Mouse (Mus musculus) G1E (cell line): ENCODE measurements around the gene Olfr955. TPM values are rescaled to one million over a fixed set of nuclear protein-coding genes. Genes with fewer than 3 reads are reported as not detected.

Experiments used
- ATAC-seq: 2 replicates; pipeline ENCODE4 v1.8.0; 2016; ENCODE audit warnings: mild to moderate bottlenecking; ENCODE audit not compliant: insufficient number of reproducible peaks, poor library complexity, low FRiP score, severe bottlenecking; ENCODE audit errors: extremely low read depth
- DNase-seq: peaks from one replicate; pipeline ENCODE4 v3.0.0; 2012; ENCODE audit warnings: low spot score
- H3K27me3 ChIP-seq: 2 replicates; pipeline ENCODE4 v1.6.1; 2012; ENCODE audit warnings: mild to moderate bottlenecking, low read length, inconsistent platforms; ENCODE audit not compliant: insufficient read depth
- H3K36me3 ChIP-seq: replicated peaks from 2 replicates; pipeline ENCODE3; 2012; ENCODE audit warnings: mild to moderate bottlenecking, inconsistent platforms
- H3K4me1 ChIP-seq: 2 replicates; pipeline ENCODE4 v1.6.1; 2012; ENCODE audit warnings: low read depth, low read length, inconsistent platforms, mixed read lengths; ENCODE audit not compliant: insufficient read depth
- H3K4me3 ChIP-seq: 2 replicates; pipeline ENCODE4 v1.5.1; 2012; ENCODE audit warnings: low read depth, mild to moderate bottlenecking, inconsistent platforms, low read length, moderate library complexity, mixed read lengths
- H3K9me3 ChIP-seq: replicated peaks from 2 replicates; pipeline ENCODE4 v1.6.1; 2012; ENCODE audit warnings: inconsistent platforms
- CTCF ChIP-seq: IDR thresholded peaks from 2 replicates; pipeline ENCODE4 v1.5.1; 2012; ENCODE audit warnings: low read depth, low read length, inconsistent platforms, mixed read lengths
- GATA1 ChIP-seq: IDR thresholded peaks from 2 replicates; pipeline ENCODE4 v1.6.1; 2012; ENCODE audit warnings: borderline replicate concordance, low read length, inconsistent platforms, mixed read lengths
- polyA plus RNA-seq: library from polyadenylated mRNA; stranded (reverse); fragments of >175 nt; gene quantifications from 2 replicates; pipeline ENCODE4 v1.2.3, GENCODE M21; 2012
- total RNA-seq, 2 experiments: library from RNA; stranded (forward) in 1 of 2; stranded (reverse) in 1 of 2; fragments of 200-1000 nt in 1 of 2; fragments of >200 nt in 1 of 2; fragmentation: Nextera tagmentation in 1 of 2; gene quantifications; 2 replicates each; pipeline ENCODE4 v1.2.3; 2014 to 2017

Gene Olfr955
- total and polyA plus RNA-seq, 3 experiments: not detected

- H3K9me3 ChIP-seq: no peaks in the 10 kb centered on the region
- ATAC-seq: no peak
- no peaks in the 10 kb centered on the region for H3K36me3 ChIP-seq
- H3K4me3 ChIP-seq: no peak within 1 kb of the TSS
- no peaks in the 10 kb centered on the region for H3K4me1 ChIP-seq
- H3K27me3 ChIP-seq: no peaks in the 10 kb centered on the region
- no peak for DNase-seq
- TF ChIP-seq GATA1 (no peak), CTCF (no peak)
Measured at GRCm38 (mm10) chr9:39427048-39427447, 44.7 kb downstream of the Olfr955 start, which contains the start of gene Olfr952. TSS of gene Olfr952 (minus strand) at chr9:39427148.

Other genes with a start within 250 kb of the Olfr955 start
- not detected in 2 replicates for gene Olfr1537, start 221.9 kb downstream of the Olfr955 start, total RNA-seq (2014; fragmentation: Nextera tagmentation)
- gene Olfr1537, start 221.9 kb downstream of the Olfr955 start, total RNA-seq (2017): 0.11 and 0.12 TPM in 2 replicates
- not detected in 2 replicates for gene Olfr1537, start 221.9 kb downstream of the Olfr955 start, polyA plus RNA-seq
- not detected in 2 replicates for gene Olfr945, start 195.1 kb downstream of the Olfr955 start, total RNA-seq (2014; fragmentation: Nextera tagmentation)
- 0.06 TPM in 1 of 2 replicates, not detected in the other for gene Olfr945, start 195.1 kb downstream of the Olfr955 start, total RNA-seq (2017)
- not detected in 2 replicates for gene Olfr945, start 195.1 kb downstream of the Olfr955 start, polyA plus RNA-seq
- gene Olfr948, start 145.9 kb downstream of the Olfr955 start, total RNA-seq (2014; fragmentation: Nextera tagmentation): not detected in 2 replicates
- under 0.01 and 0.06 TPM in 2 replicates for gene Olfr948, start 145.9 kb downstream of the Olfr955 start, total RNA-seq (2017)
- not detected in 2 replicates for gene Olfr948, start 145.9 kb downstream of the Olfr955 start, polyA plus RNA-seq
- gene Olfr951, start 84.5 kb downstream of the Olfr955 start, total RNA-seq (2014; fragmentation: Nextera tagmentation): not detected in 2 replicates
- gene Olfr951, start 84.5 kb downstream of the Olfr955 start, total RNA-seq (2017): 0.22 TPM in 1 of 2 replicates, not detected in the other
- not detected in 2 replicates for gene Olfr951, start 84.5 kb downstream of the Olfr955 start, polyA plus RNA-seq
- not detected in 2 replicates for gene Olfr952, start 44.8 kb downstream of the Olfr955 start, total RNA-seq (2014; fragmentation: Nextera tagmentation)
- gene Olfr952, start 44.8 kb downstream of the Olfr955 start, total RNA-seq (2017): not detected in 2 replicates
- gene Olfr952, start 44.8 kb downstream of the Olfr955 start, polyA plus RNA-seq: not detected in 2 replicates
- gene Olfr954, start 15.2 kb downstream of the Olfr955 start, total RNA-seq (2014; fragmentation: Nextera tagmentation): not detected in 2 replicates
- gene Olfr954, start 15.2 kb downstream of the Olfr955 start, total RNA-seq (2017): 0.06 and 0.11 TPM in 2 replicates
- gene Olfr954, start 15.2 kb downstream of the Olfr955 start, polyA plus RNA-seq: not detected in 2 replicates
- gene Olfr44, start 22.1 kb upstream of the Olfr955 start, total RNA-seq (2014; fragmentation: Nextera tagmentation): not detected in 2 replicates
- gene Olfr44, start 22.1 kb upstream of the Olfr955 start, total RNA-seq (2017): 0.05 TPM in 1 of 2 replicates, not detected in the other
- not detected in 2 replicates for gene Olfr44, start 22.1 kb upstream of the Olfr955 start, polyA plus RNA-seq
- not detected in 2 replicates for gene Olfr957, start 43.9 kb upstream of the Olfr955 start, total RNA-seq (2014; fragmentation: Nextera tagmentation)
- 0.22 TPM in 1 of 2 replicates, not detected in the other for gene Olfr957, start 43.9 kb upstream of the Olfr955 start, total RNA-seq (2017)
- gene Olfr957, start 43.9 kb upstream of the Olfr955 start, polyA plus RNA-seq: not detected in 2 replicates
- gene Olfr958, start 82.1 kb upstream of the Olfr955 start, total RNA-seq (2014; fragmentation: Nextera tagmentation): not detected in 2 replicates
- gene Olfr958, start 82.1 kb upstream of the Olfr955 start, total RNA-seq (2017): 0.06 and 0.11 TPM in 2 replicates
- gene Olfr958, start 82.1 kb upstream of the Olfr955 start, polyA plus RNA-seq: not detected in 2 replicates
- not detected in 2 replicates for gene Olfr959, start 103.6 kb upstream of the Olfr955 start, total RNA-seq (2014; fragmentation: Nextera tagmentation)
- 0.05 and 0.23 TPM in 2 replicates for gene Olfr959, start 103.6 kb upstream of the Olfr955 start, total RNA-seq (2017)
- not detected in 2 replicates for gene Olfr959, start 103.6 kb upstream of the Olfr955 start, polyA plus RNA-seq
- gene AW551984, start 132.5 kb upstream of the Olfr955 start, total RNA-seq (2014; fragmentation: Nextera tagmentation): not detected in 2 replicates
- 0.27 TPM in 1 of 2 replicates, not detected in the other for gene AW551984, start 132.5 kb upstream of the Olfr955 start, total RNA-seq (2017)
- not detected in 2 replicates for gene AW551984, start 132.5 kb upstream of the Olfr955 start, polyA plus RNA-seq
- not detected in 2 replicates for gene Olfr148, start 138.7 kb upstream of the Olfr955 start, total RNA-seq (2014; fragmentation: Nextera tagmentation)
- gene Olfr148, start 138.7 kb upstream of the Olfr955 start, total RNA-seq (2017): 0.12 TPM in 1 of 2 replicates, not detected in the other
- not detected in 2 replicates for gene Olfr148, start 138.7 kb upstream of the Olfr955 start, polyA plus RNA-seq
- not detected in 2 replicates for gene Olfr960, start 149.4 kb upstream of the Olfr955 start, total RNA-seq (2014; fragmentation: Nextera tagmentation)
- gene Olfr960, start 149.4 kb upstream of the Olfr955 start, total RNA-seq (2017): 0.49 TPM in 1 of 2 replicates, not detected in the other
- gene Olfr960, start 149.4 kb upstream of the Olfr955 start, polyA plus RNA-seq: not detected in 2 replicates
- gene Olfr961, start 173.1 kb upstream of the Olfr955 start, total RNA-seq (2014; fragmentation: Nextera tagmentation): not detected in 2 replicates
- gene Olfr961, start 173.1 kb upstream of the Olfr955 start, total RNA-seq (2017): 0.11 and 0.12 TPM in 2 replicates
- not detected in 2 replicates for gene Olfr961, start 173.1 kb upstream of the Olfr955 start, polyA plus RNA-seq
- gene Olfr963, start 195.3 kb upstream of the Olfr955 start, total RNA-seq (2014; fragmentation: Nextera tagmentation): not detected in 2 replicates
- gene Olfr963, start 195.3 kb upstream of the Olfr955 start, total RNA-seq (2017): 0.06 TPM in 1 of 2 replicates, not detected in the other
- gene Olfr963, start 195.3 kb upstream of the Olfr955 start, polyA plus RNA-seq: not detected in 2 replicates
- not detected in 2 replicates for gene Olfr149, start 235.2 kb upstream of the Olfr955 start, total RNA-seq (2014; fragmentation: Nextera tagmentation)
- gene Olfr149, start 235.2 kb upstream of the Olfr955 start, total RNA-seq (2017): 0.17 TPM in 1 of 2 replicates, not detected in the other
- not detected in 2 replicates for gene Olfr149, start 235.2 kb upstream of the Olfr955 start, polyA plus RNA-seq
- gene Olfr965, start 239.4 kb upstream of the Olfr955 start, total RNA-seq (2014; fragmentation: Nextera tagmentation): not detected in 2 replicates
- gene Olfr965, start 239.4 kb upstream of the Olfr955 start, total RNA-seq (2017): 0.23 TPM in 1 of 2 replicates, not detected in the other
- gene Olfr965, start 239.4 kb upstream of the Olfr955 start, polyA plus RNA-seq: not detected in 2 replicates